Mouse (Mus musculus) heart, embryonic 11.5 days (tissue): ENCODE data around the gene Gpr180. TPM values are rescaled to one million over a fixed set of nuclear protein-coding genes. Genes with fewer than 3 reads are reported as not detected.

Source experiments
- ATAC-seq: fragments of 200-750 bp; cut with Nextera tagmentation; replicated peaks from 2 replicates; pipeline ENCODE4 v1.8.0; 2017; ENCODE audit warnings: moderate library complexity; ENCODE audit not compliant: insufficient number of reproducible peaks, low FRiP score, low TSS enrichment
- H3K27ac ChIP-seq: fragments of 300-500 bp; sonication (generic); 2 replicates; pipeline ENCODE4 v1.5.1; 2014; ENCODE audit warnings: mild to moderate bottlenecking, low read depth, low read length
- H3K27me3 ChIP-seq: fragments of 300-500 bp; sonication (generic); 2 replicates; pipeline ENCODE4 v1.6.1; 2014; ENCODE audit warnings: mild to moderate bottlenecking, low read length, mixed read lengths; ENCODE audit not compliant: control insufficient read depth, insufficient read depth
- H3K36me3 ChIP-seq: fragments of 300-500 bp; sonication (generic); 2 replicates; pipeline ENCODE4 v1.6.1; 2014; ENCODE audit warnings: mild to moderate bottlenecking, low read length, moderate library complexity, mixed read lengths; ENCODE audit not compliant: control insufficient read depth, insufficient read depth
- H3K4me1 ChIP-seq: fragments of 300-500 bp; sonication (generic); 2 replicates; pipeline ENCODE4 v1.6.1; 2014; ENCODE audit warnings: low read length; ENCODE audit not compliant: control insufficient read depth, insufficient read depth
- H3K4me2 ChIP-seq: fragments of 300-500 bp; sonication (generic); 2 replicates; pipeline ENCODE4 v1.6.1; 2014; ENCODE audit warnings: mild to moderate bottlenecking, moderate library complexity
- H3K4me3 ChIP-seq: fragments of 300-500 bp; sonication (generic); 2 replicates; pipeline ENCODE4 v1.5.1; 2014; ENCODE audit warnings: low read depth, low read length
- H3K9ac ChIP-seq: fragments of 300-500 bp; sonication (generic); 2 replicates; pipeline ENCODE4 v1.6.1; 2014; ENCODE audit warnings: mild to moderate bottlenecking, low read depth, low read length, moderate library complexity
- H3K9me3 ChIP-seq: fragments of 300-500 bp; sonication (generic); replicated peaks from 2 replicates; pipeline ENCODE4 v1.6.1; 2016; ENCODE audit warnings: low read length; ENCODE audit not compliant: control insufficient read depth
- WGBS: fragments of 180-500 bp; shearing (Covaris S2); extraction: QIAGEN DNeasy Blood & Tissue Kit; methylation state at CpG from one replicate; pipeline ENCODE4 v1.1.7; 2014; ENCODE audit not compliant: insufficient replicate concordance; 5-methylcytosine and 5-hydroxymethylcytosine counted together
- polyA plus RNA-seq: library from polyadenylated mRNA; unstranded; fragments of >200 nt; fragmentation: Nextera tagmentation; extraction: Ambion mirVana; gene quantifications from 2 replicates; pipeline ENCODE4 v1.2.1, GENCODE M21; 2014

Gpr180 gene
- polyA plus RNA-seq, 1 experiment from 2014 or later, result 37.5 TPM

GRCm38 (mm10) chr14:118124129-118124528 is 12.8 kb upstream of the Gpr180 start:
- peaks cover 19% of the 10 kb centered on the region; the same call in 1 of the 2 replicates for H3K36me3 ChIP-seq
- no peak for ATAC-seq
- H3K27me3 ChIP-seq, result no peaks in the 10 kb centered on the region
- no peak overlapping the region for H3K9ac ChIP-seq
- no peak overlapping the region for H3K27ac ChIP-seq
- 80% methylated on average over 5 of the region's 5 CpGs for WGBS
- H3K9me3 ChIP-seq, result no peaks in the 10 kb centered on the region
- no peaks in the 10 kb centered on the region for H3K4me1 ChIP-seq
- H3K4me2 ChIP-seq, result no peak overlapping the region
- no peak overlapping the region for H3K4me3 ChIP-seq

GRCm38 (mm10) chr14:118124771-118125170 is 12.2 kb upstream of the Gpr180 start:
- 88% methylated on average over 4 of the region's 4 CpGs for WGBS
- H3K4me2 ChIP-seq, result no peak overlapping the region

GRCm38 (mm10) chr14:118126301-118126700 is 10.7 kb upstream of the Gpr180 start:
- Histone ChIP-seq H3K27me3 (no peaks in the 10 kb centered on the region), H3K4me3 (no peak overlapping the region), H3K27ac (no peak overlapping the region), H3K36me3 (peaks cover 11% of the 10 kb centered on the region; the same call in 1 of the 2 replicates), H3K4me1 (peaks cover 1% of the 10 kb centered on the region; the same call in 1 of the 2 replicates), H3K9ac (no peak overlapping the region), H3K9me3 (no peaks in the 10 kb centered on the region), H3K4me2 (no peak overlapping the region)
- WGBS, result 88% methylated on average over 5 of the region's 5 CpGs
- no peak for ATAC-seq

More at GRCm38 (mm10) chr14:118124771-118125170, 12.2 kb upstream of the Gpr180 start:
- Histone ChIP-seq H3K9me3 (no peaks in the 10 kb centered on the region), H3K27me3 (no peaks in the 10 kb centered on the region), H3K4me3 (no peak overlapping the region), H3K36me3 (peaks cover 14% of the 10 kb centered on the region; the same call in 1 of the 2 replicates), H3K9ac (no peak overlapping the region), H3K27ac (no peak overlapping the region), H3K4me1 (no peaks in the 10 kb centered on the region)
- no peak for ATAC-seq

GRCm38 (mm10) chr14:118131472-118131871 is 5.5 kb upstream of the Gpr180 start:
- 71% methylated on average over 7 of the region's 7 CpGs for WGBS

DNA sequence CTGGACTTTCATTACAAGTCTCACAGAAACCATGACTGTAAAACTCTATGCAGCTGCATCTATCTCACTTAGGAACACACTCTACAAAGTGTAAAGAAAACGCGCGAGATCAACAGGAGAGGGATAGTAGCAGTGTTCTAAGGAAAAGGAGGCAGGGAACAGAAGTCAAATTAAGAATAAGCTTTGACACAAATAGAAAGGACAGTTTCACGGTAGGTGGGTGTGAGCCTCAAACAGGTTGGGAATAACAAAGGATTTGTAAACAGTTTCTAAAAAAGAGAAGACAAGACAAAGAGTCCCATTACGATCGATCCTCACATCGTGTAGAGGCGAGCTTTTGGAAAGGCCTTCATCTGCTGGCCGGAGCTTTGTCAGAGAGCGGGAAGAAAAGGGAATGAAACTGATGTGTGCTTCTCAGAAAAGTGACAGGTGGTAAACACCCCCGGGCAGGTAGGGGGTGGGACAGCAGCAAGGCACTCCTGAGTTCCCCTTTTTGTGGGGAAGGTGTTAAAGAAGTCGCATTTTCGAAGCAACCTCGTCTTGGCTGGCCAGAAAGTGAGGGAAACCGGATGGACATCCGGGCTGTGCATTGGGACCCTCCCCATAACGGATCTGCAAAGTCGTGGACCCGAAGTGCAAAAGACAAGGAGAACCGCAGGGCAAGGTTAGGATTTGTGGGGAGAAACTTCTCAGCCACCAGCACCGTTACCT is 4.9 kb upstream of the Gpr180 start:
- 11% methylated on average over 21 of the region's 21 CpGs for WGBS
- 0 out of 2 replicates have a peak, but pooled peaks cover 3% of the 10 kb centered on the region for H3K36me3 ChIP-seq
- H3K27ac ChIP-seq, result peak overlapping the region; percentile 66
- H3K9me3 ChIP-seq, result no peaks in the 10 kb centered on the region
- no peaks in the 10 kb centered on the region for H3K27me3 ChIP-seq
- peaks cover 14% of the 10 kb centered on the region for H3K4me1 ChIP-seq
- ATAC-seq, result 0 out of 2 replicates have a peak, but pooled peaks have one; percentile 28
- H3K4me3 ChIP-seq, result peak overlapping the region; percentile 86
- H3K9ac ChIP-seq, result peak overlapping the region; percentile 90
- H3K4me2 ChIP-seq, result peak overlapping the region; percentile 93

More at GRCm38 (mm10) chr14:118131472-118131871, 5.5 kb upstream of the Gpr180 start:
- 0 out of 2 replicates have a peak, but pooled peaks cover 4% of the 10 kb centered on the region for H3K36me3 ChIP-seq
- no peaks in the 10 kb centered on the region for H3K27me3 ChIP-seq
- peak overlapping the region; percentile 93 for H3K4me2 ChIP-seq
- H3K4me3 ChIP-seq, result peak overlapping the region; percentile 86
- peak overlapping the region; percentile 90 for H3K9ac ChIP-seq
- H3K4me1 ChIP-seq, result peaks cover 14% of the 10 kb centered on the region
- ATAC-seq, result no peak
- H3K27ac ChIP-seq, result no peak overlapping the region
- no peaks in the 10 kb centered on the region for H3K9me3 ChIP-seq

GRCm38 (mm10) chr14:118132642-118132977 is 4.3 kb upstream of the Gpr180 start, which contains the start of gene Tgds:
Gene Tgds, minus strand, starts transcription at chr14:118132755.
- under 1% methylated on average over 28 of the region's 28 CpGs for WGBS
- ATAC-seq, result peak; percentile 82

GRCm38 (mm10) chr14:118137487-118137886 is 529 bp downstream of the Gpr180 start:
- Histone ChIP-seq H3K4me3 (peak overlapping the region; percentile 81), H3K4me1 (peaks cover 10% of the 10 kb centered on the region; the same call in 1 of the 2 replicates), H3K9me3 (no peaks in the 10 kb centered on the region), H3K36me3 (peaks cover 6% of the 10 kb centered on the region; the same call in 1 of the 2 replicates), H3K27ac (no peak overlapping the region), H3K9ac (peak overlapping the region; percentile 90), H3K27me3 (no peaks in the 10 kb centered on the region), H3K4me2 (peak overlapping the region; percentile 88)
- ATAC-seq, result peak; percentile 8; the same call in 1 of the 2 replicates
- WGBS, result 2% methylated on average over 13 of the region's 13 CpGs

More at GRCm38 (mm10) chr14:118132642-118132977, 4.3 kb upstream of the Gpr180 start, which contains the start of gene Tgds:
- Histone ChIP-seq H3K4me2 (peak within 1 kb of the TSS; percentile 93), H3K4me3 (peak within 1 kb of the TSS; percentile 86), H3K36me3 (0 out of 2 replicates have a peak, but pooled peaks cover 3% of the 10 kb centered on the region), H3K9me3 (no peaks in the 10 kb centered on the region), H3K4me1 (peaks cover 14% of the 10 kb centered on the region), H3K9ac (peak within 1 kb of the TSS; percentile 90), H3K27ac (peak within 1 kb of the TSS; percentile 66), H3K27me3 (no peaks in the 10 kb centered on the region)

- Histone ChIP-seq H3K4me1 (peaks cover 3% of the 10 kb centered on the region; the same call in 1 of the 2 replicates), H3K27me3 (no peaks in the 10 kb centered on the region), H3K27ac (no peak overlapping the region), H3K36me3 (peaks cover 6% of the 10 kb centered on the region; the same call in 1 of the 2 replicates), H3K4me3 (no peak overlapping the region), H3K9me3 (no peaks in the 10 kb centered on the region), H3K9ac (no peak overlapping the region), H3K4me2 (no peak overlapping the region)
- 92% methylated on average over 5 of the region's 5 CpGs for WGBS
- ATAC-seq, result no peak
Observed at GRCm38 (mm10) chr14:118142283-118142682, 5.3 kb downstream of the Gpr180 start.
